Mouse (Mus musculus) bone marrow macrophage, adult 2 months (primary cell): ENCODE measurements around the gene 2700081O15Rik. TPM values are rescaled to one million over a fixed set of nuclear protein-coding genes. Genes with fewer than 3 reads are reported as not detected.

Source experiments
- H3K27ac ChIP-seq: 2 replicates; pipeline ENCODE4 v1.5.1; 2012; ENCODE audit warnings: low read depth, low read length; ENCODE audit not compliant: insufficient read depth
- H3K4me1 ChIP-seq: 2 replicates; pipeline ENCODE4 v1.6.1; 2012; ENCODE audit warnings: low read length; ENCODE audit not compliant: control insufficient read depth, insufficient read depth
- H3K4me3 ChIP-seq: 2 replicates; pipeline ENCODE4 v1.5.1; 2012; ENCODE audit warnings: mild to moderate bottlenecking, low read length, moderate library complexity; ENCODE audit not compliant: insufficient read depth
- CTCF ChIP-seq: IDR thresholded peaks from 2 replicates; pipeline ENCODE4 v1.5.1; 2012; ENCODE audit warnings: low read depth, mild to moderate bottlenecking, low read length, moderate library complexity
- POLR2A ChIP-seq: IDR thresholded peaks from 2 replicates; pipeline ENCODE4 v1.6.1; 2012; ENCODE audit warnings: mild to moderate bottlenecking, low read depth, low read length, borderline replicate concordance
- polyA plus RNA-seq: library from polyadenylated mRNA; stranded (reverse); fragments of >200 nt; gene quantifications from 2 replicates; pipeline ENCODE4 v1.2.4, GENCODE M21; 2012; ENCODE audit not compliant: missing spikeins, insufficient read depth, insufficient read length

2700081O15Rik gene
- polyA plus RNA-seq, 1 experiment = 1.6 TPM

DNA sequence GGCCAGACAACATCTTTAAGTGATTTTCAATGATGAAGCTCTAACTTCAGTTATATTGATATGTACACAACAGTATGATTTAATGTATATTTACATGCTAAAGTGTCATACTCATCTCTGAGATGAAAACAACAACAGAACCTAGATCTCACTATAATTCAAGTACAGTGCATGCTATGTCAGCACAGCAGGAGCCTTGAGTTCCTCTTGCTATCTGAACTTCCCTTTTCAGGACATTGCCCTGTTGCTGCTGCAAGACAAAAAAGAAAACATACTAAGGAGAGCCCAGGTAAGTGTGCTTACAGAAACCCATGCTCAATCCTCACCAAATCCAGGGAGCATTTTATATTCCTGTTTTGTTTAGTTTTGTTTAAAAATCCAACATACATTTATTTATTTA, 20.9 kb downstream of the 2700081O15Rik start:
- Histone ChIP-seq H3K27ac (no peak overlapping the region), H3K4me1 (peaks cover 25% of the 10 kb centered on the region), H3K4me3 (no peak overlapping the region)
- TF ChIP-seq POLR2A (no peak), CTCF (no peak)

GRCm38 (mm10) chr19:7441493-7441892, 24.1 kb downstream of the 2700081O15Rik start:
- H3K27ac ChIP-seq = no peak overlapping the region
- TF ChIP-seq POLR2A (no peak), CTCF (no peak)
- peaks cover 23% of the 10 kb centered on the region for H3K4me1 ChIP-seq
- H3K4me3 ChIP-seq = no peak overlapping the region

DNA sequence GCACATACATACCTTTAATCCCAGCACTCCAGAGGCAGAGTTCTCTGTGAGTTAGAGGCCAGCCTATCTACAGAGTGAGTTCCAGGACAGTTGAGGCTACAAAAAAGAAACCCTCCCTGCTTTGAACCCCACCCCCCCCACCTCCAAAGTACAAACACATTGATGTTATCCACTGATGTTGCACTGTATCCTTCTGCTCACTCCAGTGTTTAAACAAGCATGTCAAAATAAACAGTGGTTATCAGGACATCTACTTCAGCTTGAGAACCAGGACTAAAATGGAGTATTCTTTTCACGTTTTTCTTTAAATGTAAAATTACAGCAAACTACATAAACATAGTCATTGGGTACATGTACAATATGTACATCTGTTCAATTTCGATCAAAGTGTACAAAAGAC, 27.7 kb downstream of the 2700081O15Rik start:
- H3K4me3 ChIP-seq = no peak overlapping the region
- no peak overlapping the region for H3K27ac ChIP-seq
- TF ChIP-seq POLR2A (no peak), CTCF (no peak)
- peaks cover 11% of the 10 kb centered on the region for H3K4me1 ChIP-seq

- H3K27ac ChIP-seq = no peak overlapping the region
- no peak for TF ChIP-seq POLR2A
- TF ChIP-seq CTCF = no peak
- peaks cover 8% of the 10 kb centered on the region for H3K4me1 ChIP-seq
- no peak overlapping the region for H3K4me3 ChIP-seq
These were observed 28.2 kb downstream of the 2700081O15Rik start for GRCm38 (mm10) chr19:7445596-7445995.

DNA sequence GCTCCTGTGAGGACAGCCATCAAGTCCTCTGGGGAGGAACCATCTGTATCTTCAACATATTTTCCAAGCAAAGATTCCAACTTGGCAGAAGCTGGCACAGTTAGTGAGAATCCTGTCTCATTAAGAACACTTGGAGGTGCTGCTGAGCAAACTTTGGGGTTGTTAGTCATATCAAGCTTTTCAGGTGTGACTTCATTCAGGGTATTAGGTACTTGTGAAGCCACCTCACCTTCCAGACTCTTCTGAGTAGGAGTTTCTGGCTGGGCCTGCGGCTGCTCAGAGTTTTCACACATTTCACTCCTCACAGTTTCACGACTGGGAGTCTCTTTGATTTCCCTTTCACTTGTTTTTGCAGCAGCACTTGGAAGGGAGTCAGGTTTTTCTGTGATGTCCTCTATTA, 39.4 kb downstream of the 2700081O15Rik start:
- no peak overlapping the region for H3K4me3 ChIP-seq
- no peak for TF ChIP-seq CTCF
- TF ChIP-seq POLR2A = no peak
- no peak overlapping the region for H3K27ac ChIP-seq
- peaks cover 7% of the 10 kb centered on the region for H3K4me1 ChIP-seq

DNA sequence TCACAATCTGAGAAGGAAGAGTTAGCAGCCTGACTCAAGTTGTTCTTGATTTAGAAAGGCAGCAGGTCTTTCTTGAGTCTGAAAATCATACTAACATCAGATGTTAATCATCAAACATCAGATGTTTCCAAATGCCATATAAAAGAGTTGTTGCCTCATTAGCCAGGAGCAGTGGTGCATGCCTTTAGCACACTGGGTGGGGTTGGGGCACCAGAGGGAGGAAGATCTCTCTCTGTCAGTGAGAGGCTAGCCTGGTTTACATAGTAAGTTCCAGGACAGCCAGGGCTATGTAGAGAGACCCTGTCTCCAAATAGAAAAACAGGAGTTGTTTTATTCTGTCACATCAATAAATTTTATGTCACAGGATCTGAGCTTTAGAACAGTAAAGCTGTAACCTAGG, 41.5 kb downstream of the 2700081O15Rik start:
- Histone ChIP-seq H3K4me1 (peaks cover 2% of the 10 kb centered on the region; the same call in 1 of the 2 replicates), H3K27ac (no peak overlapping the region), H3K4me3 (no peak overlapping the region)
- no peak for TF ChIP-seq CTCF
- no peak for TF ChIP-seq POLR2A

DNA sequence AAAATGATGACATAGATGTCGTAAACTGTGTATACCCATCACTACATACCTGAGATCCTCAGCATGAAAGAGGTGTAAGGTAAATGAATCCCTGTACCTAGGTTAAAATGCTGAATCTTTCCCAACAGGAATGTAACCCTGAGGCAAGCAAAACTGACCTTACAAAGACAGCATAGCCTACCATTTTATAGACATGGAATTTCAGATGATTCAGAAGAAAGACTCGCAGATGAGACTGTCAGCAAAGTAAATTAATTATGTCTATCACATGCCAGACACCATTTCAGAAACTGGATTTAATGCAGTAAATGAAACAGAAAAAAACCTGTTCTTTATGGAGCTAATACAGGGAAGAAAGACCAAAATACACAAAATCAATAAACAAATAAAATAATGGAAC, 41.9 kb downstream of the 2700081O15Rik start:
- no peak overlapping the region for H3K4me3 ChIP-seq
- no peak for TF ChIP-seq CTCF
- TF ChIP-seq POLR2A = no peak
- peaks cover 2% of the 10 kb centered on the region; the same call in 1 of the 2 replicates for H3K4me1 ChIP-seq
- H3K27ac ChIP-seq = no peak overlapping the region

GRCm38 (mm10) chr19:7467915-7468314, 50.5 kb downstream of the 2700081O15Rik start:
- no peak overlapping the region for H3K4me3 ChIP-seq
- no peak overlapping the region for H3K27ac ChIP-seq
- no peak for TF ChIP-seq POLR2A
- no peak for TF ChIP-seq CTCF

DNA sequence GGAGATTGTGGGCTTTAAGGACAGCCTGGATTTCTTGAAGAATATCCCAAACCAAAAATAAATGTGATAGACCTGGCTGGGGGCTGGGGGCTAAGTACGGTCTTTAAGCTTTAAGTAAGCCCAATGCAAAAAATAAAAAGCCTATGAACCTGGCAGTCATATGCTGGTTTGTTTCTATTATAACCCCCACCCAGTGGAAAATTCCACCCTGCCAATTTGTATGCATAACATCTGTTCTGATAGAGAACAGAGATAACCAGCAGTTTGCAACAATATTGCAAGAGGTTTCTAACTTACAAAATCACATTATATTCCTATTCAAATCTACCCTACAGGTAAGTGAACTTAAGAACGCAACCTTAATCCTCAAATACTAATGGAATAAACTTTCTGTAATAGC, 53.2 kb downstream of the 2700081O15Rik start:
- no peak overlapping the region for H3K4me3 ChIP-seq
- H3K27ac ChIP-seq = no peak overlapping the region
- peaks cover 12% of the 10 kb centered on the region for H3K4me1 ChIP-seq
- TF ChIP-seq POLR2A (no peak), CTCF (no peak)

More at GRCm38 (mm10) chr19:7467915-7468314, 50.5 kb downstream of the 2700081O15Rik start:
- peaks cover 14% of the 10 kb centered on the region for H3K4me1 ChIP-seq

Other genes with a start within 250 kb of the 2700081O15Rik start
- gene Otub1, start 211.3 kb upstream of the 2700081O15Rik start, polyA plus RNA-seq = 88.1 and 91.4 TPM in 2 replicates
- 562 and 638 TPM in 2 replicates for gene Cox8a, start 200.0 kb upstream of the 2700081O15Rik start, polyA plus RNA-seq
- gene Naa40, start 176.4 kb upstream of the 2700081O15Rik start, polyA plus RNA-seq = 26.0 and 27.4 TPM in 2 replicates
- 0.53 and 1.5 TPM in 2 replicates for gene Rcor2, start 150.3 kb upstream of the 2700081O15Rik start, polyA plus RNA-seq
- gene Mark2, start 75.8 kb upstream of the 2700081O15Rik start, polyA plus RNA-seq = 57.8 and 69.2 TPM in 2 replicates
- gene Spindoc, start 34.6 kb upstream of the 2700081O15Rik start, polyA plus RNA-seq = 19.0 and 19.7 TPM in 2 replicates
- gene Rtn3, start 65.7 kb downstream of the 2700081O15Rik start, polyA plus RNA-seq = 264 and 281 TPM in 2 replicates
- gene Atl3, start 76.4 kb downstream of the 2700081O15Rik start, polyA plus RNA-seq = 53.1 and 62.2 TPM in 2 replicates
- gene Pla2g16, start 139.8 kb downstream of the 2700081O15Rik start, polyA plus RNA-seq = 5.4 and 5.7 TPM in 2 replicates
- gene Lgals12, start 189.6 kb downstream of the 2700081O15Rik start, polyA plus RNA-seq = not detected in 2 replicates
- not detected in 2 replicates for gene Hrasls5, start 194.9 kb downstream of the 2700081O15Rik start, polyA plus RNA-seq